Mouse (Mus musculus): Measurements from ENCODE around the gene Anxa1. TPM values are rescaled to one million over a fixed set of nuclear protein-coding genes. Genes with fewer than 3 reads are reported as not detected.

Gene Anxa1
- polyA plus RNA-seq, 1 experiment from 2014 or later: 871 TPM

Other genes with a start within 250 kb of the Anxa1 start
- gene Aldh1a1, start 101.8 kb upstream of the Anxa1 start, polyA plus RNA-seq (2015; fragmentation: Nextera tagmentation; extraction: Ambion mirVana): 2.4 and 2.8 TPM in 2 replicates

All from limb, embryonic 15.5 days (tissue).